ENCODE assay signal across 8 mouse cellular contexts in the genomic region with DNA sequence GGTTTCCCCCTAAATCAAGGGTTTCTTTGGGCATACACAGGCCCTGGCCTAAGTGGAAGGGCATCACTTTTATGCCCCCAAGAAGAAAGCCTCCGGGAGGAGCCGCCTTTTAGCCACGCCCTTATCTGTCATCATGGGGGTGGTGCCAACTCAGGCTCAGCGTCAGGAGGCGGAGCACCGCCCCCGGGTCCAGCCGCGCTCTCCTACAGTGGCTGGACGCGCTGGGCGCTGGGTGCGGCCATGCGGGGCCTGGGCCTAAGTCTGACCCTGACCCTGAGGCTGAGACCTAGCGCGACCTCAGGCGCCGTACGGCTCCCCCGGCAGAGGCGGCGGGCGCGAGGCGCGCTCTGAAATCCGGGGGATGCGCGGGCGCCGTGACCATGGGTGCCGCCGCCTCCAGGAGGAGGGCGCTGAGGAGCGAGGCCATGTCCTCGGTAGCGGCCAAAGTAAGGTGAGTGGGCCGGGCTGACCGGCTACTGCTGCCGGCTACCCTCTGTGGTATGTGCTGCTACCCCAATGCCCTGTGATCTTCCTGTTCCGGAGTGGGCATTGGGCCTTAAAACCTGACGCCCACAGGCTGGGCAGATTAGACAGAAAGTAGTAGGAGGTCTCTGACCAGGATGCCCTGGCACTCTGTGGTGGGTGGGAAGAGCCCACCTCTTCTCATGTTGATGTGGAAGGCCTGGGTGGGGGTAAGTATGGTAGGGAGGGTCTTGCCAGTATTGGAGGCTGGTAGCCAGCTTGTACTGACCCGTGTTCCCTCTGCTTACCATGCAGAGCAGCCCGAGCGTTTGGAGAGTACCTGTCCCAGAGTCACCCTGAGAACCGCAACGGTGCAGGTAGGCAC. TPM values are rescaled to one million over a fixed set of nuclear protein-coding genes. Genes with fewer than 3 reads are reported as not detected.
DNase-seq lines count a peak whose midpoint lies in the region; ATAC-seq lines count a peak whose summit lies in the region.

A gene (plus strand): TSS at position 135 of the 847 bp plus-strand sequence.

- H3K27me3 ChIP-seq in hindbrain, embryonic 11.5 days (ENCODE audit: control insufficient read depth, insufficient read depth, low read length) = no peaks in the 10 kb centered on the region

- WGBS in hindbrain, embryonic 11.5 days = 7% methylated on average over 40 of the region's 47 CpGs

- no peaks in the 10 kb centered on the region for H3K9me3 ChIP-seq in hindbrain, embryonic 11.5 days (ENCODE audit: control insufficient read depth, low read length)

- H3K4me1 ChIP-seq in hindbrain, embryonic 11.5 days (replicated peaks; ENCODE audit: control insufficient read depth, insufficient read depth, low read length) = peaks cover 7% of the 10 kb centered on the region; the same call in 1 of the 2 replicates

- peak; percentile 94 for ATAC-seq in hindbrain, embryonic 11.5 days (ENCODE audit: low FRiP score)

- H3K9ac ChIP-seq in hindbrain, embryonic 11.5 days (ENCODE audit: low read depth, low read length) = peak within 1 kb of the TSS; percentile 88

- DNase-seq in MEL-GATA-1-ER (ENCODE audit: extremely low read depth, low read depth) = peak; percentile 51
- DNase-seq in cerebellum, adult 9-10 months = peak; percentile 77
- peak; percentile 83 to 94 for DNase-seq in frontal cortex, adult 2 months (ENCODE audit: extremely low spot score in 1 of 2, low spot score in 1 of 2)
- DNase-seq in hindbrain, embryonic 11.5 days (ENCODE audit: low spot score) = peak; percentile 89
- DNase-seq in layer of hippocampus, postnatal 10 days (ENCODE audit: low spot score in 2 of 2) = peak; percentile 93
- DNase-seq in lung, postnatal 10 days = peak; percentile 95
- DNase-seq in ovary, postnatal 36 days (ENCODE audit: low spot score) = peak; percentile 87
- DNase-seq in thymus, postnatal 25 days = peak; percentile 74

- H3K4me2 ChIP-seq in hindbrain, embryonic 11.5 days (replicated peaks; ENCODE audit: low read depth, low read length) = peak within 1 kb of the TSS; percentile 82

- peak within 1 kb of the TSS; percentile 58; the same call in 1 of the 2 replicates for H3K27ac ChIP-seq in hindbrain, embryonic 11.5 days (ENCODE audit: low read depth, low read length)

- H3K4me3 ChIP-seq in hindbrain, embryonic 11.5 days (ENCODE audit: low read depth, low read length) = peak within 1 kb of the TSS; percentile 82

- no peaks in the 10 kb centered on the region for H3K36me3 ChIP-seq in hindbrain, embryonic 11.5 days (ENCODE audit: control insufficient read depth, insufficient read depth, low read length)

RNA-seq across cellular contexts. Expression of the gene that starts here (rescaled TPM):
- 638 and 695 TPM in 2 replicates for polyA plus RNA-seq in frontal cortex, adult 2 months (2012; rRNA removed)
- polyA plus RNA-seq in hindbrain, embryonic 11.5 days (2014; fragmentation: Nextera tagmentation; extraction: Ambion mirVana) = 37.6 and 51.1 TPM in 2 replicates
- 100 to 1,000 TPM; 793 to 858 TPM for total RNA-seq in layer of hippocampus, postnatal 10 days (2021)

Comparison
In these comparisons a context has a peak if more than half of its experiments do, and no peak if none do; other contexts are left out.
1. Peak in every context shown above with its lines: DNase-seq, ATAC-seq, H3K4me3 ChIP-seq and H3K27ac ChIP-seq.
2. RNA of the gene that starts here (polyA plus RNA-seq): 638 to 695 TPM in frontal cortex, adult 2 months; 37.6 to 51.1 TPM in hindbrain, embryonic 11.5 days; every median in the first group is over 10 times any median in the second.